8 mouse cellular contexts compared by ENCODE assay signal in genomic region chr11:74522487-74523209, GRCm38 (mm10).
DNase-seq lines count a peak whose midpoint lies in the region; ATAC-seq and TF ChIP-seq lines count a peak whose summit lies in the region.

No protein-coding gene starts in this region.

- DNase-seq in layer of hippocampus, adult 2 months (ENCODE audit: low spot score in 2 of 2), result peak in 1 of 2 experiments; percentile 51
- no peak for DNase-seq in layer of hippocampus, adult 9-10 months (ENCODE audit: low spot score)
- DNase-seq in embryo, embryonic 10 days (ENCODE audit: low spot score), result peak; percentile 67
- no peak for DNase-seq in heart, embryonic 10.5 days (ENCODE audit: low spot score)
- peak; percentile 58 for DNase-seq in lung, adult 2 months
- peak; percentile 28 to 49 for DNase-seq in thymus, postnatal 10 days (ENCODE audit: low spot score in 2 of 2)

- TF ChIP-seq CTCF in layer of hippocampus, adult 2 months (conservative IDR thresholded peaks at IDR 0.05), result no peak
- no peak for TF ChIP-seq CTCF in lung, adult 2 months (IDR thresholded peaks at IDR 0.05; ENCODE audit: insufficient read depth, low read length)
- TF ChIP-seq CTCF in olfactory bulb, adult 2 months (IDR thresholded peaks at IDR 0.05; ENCODE audit: insufficient read depth, low read depth, low read length), result no peak

- under 1% methylated on average over 79 of the region's 87 CpGs for WGBS in heart, embryonic 10.5 days
- under 1% methylated on average over 63 of the region's 87 CpGs for WGBS in kidney, embryonic 14.5 days
- under 1% methylated on average over 74 of the region's 87 CpGs for WGBS in lung, adult 2 months
- WGBS in olfactory bulb, adult 2 months, result 1% methylated on average over 86 of the region's 87 CpGs

- H3K9ac ChIP-seq in kidney, embryonic 14.5 days (ENCODE audit: low read depth, low read length), result peak overlapping the region; percentile 76

- H3K9me3 ChIP-seq in heart, embryonic 10.5 days, result no peaks in the 10 kb centered on the region
- H3K9me3 ChIP-seq in kidney, embryonic 14.5 days (ENCODE audit: control insufficient read depth, low read length), result no peaks in the 10 kb centered on the region

- peak; percentile 78 for ATAC-seq in kidney, embryonic 14.5 days (ENCODE audit: low FRiP score, low TSS enrichment)

- H3K27me3 ChIP-seq in heart, embryonic 10.5 days (ENCODE audit: insufficient read depth, poor library complexity, severe bottlenecking), result peaks cover 55% of the 10 kb centered on the region
- peaks cover 6% of the 10 kb centered on the region; the same call in 1 of the 2 replicates for H3K27me3 ChIP-seq in kidney, embryonic 14.5 days (ENCODE audit: control insufficient read depth, insufficient read depth, low read length)

- H3K4me3 ChIP-seq in layer of hippocampus, adult 2 months, result peak overlapping the region; percentile 77
- H3K4me3 ChIP-seq in heart, embryonic 10.5 days, result peak overlapping the region; percentile 77
- peak overlapping the region; percentile 67 for H3K4me3 ChIP-seq in kidney, embryonic 14.5 days (ENCODE audit: low read length)
- H3K4me3 ChIP-seq in lung, adult 2 months (replicated peaks; ENCODE audit: extremely low read depth, low read depth, low read length), result peak overlapping the region; percentile 70
- H3K4me3 ChIP-seq in olfactory bulb, adult 2 months (ENCODE audit: insufficient read depth, low read depth, low read length), result peak overlapping the region; percentile 70

- H3K4me2 ChIP-seq in kidney, embryonic 14.5 days (replicated peaks; ENCODE audit: low read depth, low read length), result peak overlapping the region; percentile 97

- TF ChIP-seq POLR2A in lung, adult 2 months (IDR thresholded peaks at IDR 0.05; ENCODE audit: borderline replicate concordance, extremely low read depth, low read depth, low read length), result no peak
- TF ChIP-seq POLR2A in olfactory bulb, adult 2 months (IDR thresholded peaks at IDR 0.05; ENCODE audit: insufficient read depth, low read depth, low read length), result 0 out of 2 replicates have a peak, but pooled peaks have one; percentile 3

- peaks cover 58% of the 10 kb centered on the region for H3K4me1 ChIP-seq in heart, embryonic 10.5 days
- H3K4me1 ChIP-seq in kidney, embryonic 14.5 days (ENCODE audit: control insufficient read depth, insufficient read depth, low read length), result peaks cover 31% of the 10 kb centered on the region
- H3K4me1 ChIP-seq in lung, adult 2 months (ENCODE audit: control insufficient read depth, insufficient read depth, low read length), result peaks cover 2% of the 10 kb centered on the region; the same call in 1 of the 2 replicates
- H3K4me1 ChIP-seq in olfactory bulb, adult 2 months (ENCODE audit: control insufficient read depth, insufficient read depth, low read length), result peaks cover 32% of the 10 kb centered on the region

- H3K27ac ChIP-seq in layer of hippocampus, adult 2 months, result peak overlapping the region; percentile 63
- peak overlapping the region; percentile 88 for H3K27ac ChIP-seq in heart, embryonic 10.5 days
- H3K27ac ChIP-seq in kidney, embryonic 14.5 days (ENCODE audit: low read depth, low read length), result peak overlapping the region; percentile 80
- H3K27ac ChIP-seq in olfactory bulb, adult 2 months (ENCODE audit: insufficient read depth, low read depth, low read length), result no peak overlapping the region

- H3K36me3 ChIP-seq in heart, embryonic 10.5 days, result no peaks in the 10 kb centered on the region
- H3K36me3 ChIP-seq in kidney, embryonic 14.5 days (ENCODE audit: control insufficient read depth, insufficient read depth, low read length), result no peaks in the 10 kb centered on the region

Comparison
In these comparisons a context has a peak if more than half of its experiments do, and no peak if none do; other contexts are left out.
1. DNase-seq: peak in embryo, embryonic 10 days (single experiment), lung, adult 2 months (single experiment) and thymus, postnatal 10 days (2 of 2); none in layer of hippocampus, adult 9-10 months (single experiment) and heart, embryonic 10.5 days (single experiment).
2. Peak in every context shown above with its lines, with median percentiles within 50 percentile points of each other: H3K4me3 ChIP-seq.